Mouse (Mus musculus) midbrain, embryonic 15.5 days (tissue): ENCODE results near the gene Cnot4. TPM values are rescaled to one million over a fixed set of nuclear protein-coding genes. Genes with fewer than 3 reads are reported as not detected.

Source experiments
- ATAC-seq: fragments of 200-750 bp; cut with Nextera tagmentation; replicated peaks from 2 replicates; pipeline ENCODE4 v1.8.0; 2017; ENCODE audit warnings: moderate TSS enrichment
- H3K27ac ChIP-seq: fragments of 300-500 bp; sonication (generic); 2 replicates; pipeline ENCODE4 v1.5.1; 2015; ENCODE audit warnings: mild to moderate bottlenecking, inconsistent platforms
- H3K27me3 ChIP-seq: fragments of 300-500 bp; sonication (generic); replicated peaks from 2 replicates; pipeline ENCODE4 v1.6.1; 2015; ENCODE audit warnings: inconsistent platforms
- H3K36me3 ChIP-seq: fragments of 300-500 bp; sonication (generic); replicated peaks from 2 replicates; pipeline ENCODE4 v1.6.1; 2015; ENCODE audit warnings: inconsistent platforms
- H3K4me1 ChIP-seq: fragments of 300-500 bp; sonication (generic); 2 replicates; pipeline ENCODE4 v1.6.1; 2015; ENCODE audit warnings: inconsistent platforms
- H3K4me2 ChIP-seq: fragments of 300-500 bp; sonication (generic); 2 replicates; pipeline ENCODE4 v1.6.1; 2015; ENCODE audit warnings: inconsistent platforms, mild to moderate bottlenecking, moderate library complexity
- H3K4me3 ChIP-seq: fragments of 300-500 bp; sonication (generic); 2 replicates; pipeline ENCODE4 v1.5.1; 2015; ENCODE audit warnings: mild to moderate bottlenecking, inconsistent platforms
- H3K9ac ChIP-seq: fragments of 300-500 bp; sonication (generic); 2 replicates; pipeline ENCODE4 v1.6.1; 2015; ENCODE audit warnings: mild to moderate bottlenecking, inconsistent platforms
- H3K9me3 ChIP-seq: fragments of 300-500 bp; sonication (generic); 2 replicates; pipeline ENCODE4 v1.6.1; 2016; ENCODE audit warnings: inconsistent platforms
- WGBS: fragments of 180-500 bp; shearing (Covaris S2); methylation state at CpG from one replicate; pipeline ENCODE4 v1.1.7; 2015; ENCODE audit warnings: mixed read lengths; 5-methylcytosine and 5-hydroxymethylcytosine counted together
- polyA plus RNA-seq: library from polyadenylated mRNA; unstranded; fragments of >200 nt; fragmentation: Nextera tagmentation; extraction: Ambion mirVana; gene quantifications from 2 replicates; pipeline ENCODE4 v1.2.1, GENCODE M21; 2015

Gene Cnot4
- polyA plus RNA-seq, 1 experiment from 2014 or later = 34.7 TPM

- Histone ChIP-seq H3K4me1 (no peaks in the 10 kb centered on the region), H3K4me3 (no peak overlapping the region), H3K9me3 (no peaks in the 10 kb centered on the region), H3K27me3 (no peaks in the 10 kb centered on the region), H3K4me2 (no peak overlapping the region), H3K9ac (no peak overlapping the region), H3K36me3 (no peaks in the 10 kb centered on the region), H3K27ac (no peak overlapping the region)
- ATAC-seq = no peak
- 68% methylated on average over 9 of the region's 9 CpGs for whole genome bisulfite sequencing
Observed at GRCm38 (mm10) chr6:34980661-34981060, 152.9 kb downstream of the Cnot4 start.

- H3K9ac ChIP-seq = no peak overlapping the region
- H3K4me1 ChIP-seq = no peaks in the 10 kb centered on the region
- no peaks in the 10 kb centered on the region for H3K36me3 ChIP-seq
- H3K27ac ChIP-seq = no peak overlapping the region
- H3K4me3 ChIP-seq = no peak overlapping the region
- no peaks in the 10 kb centered on the region for H3K9me3 ChIP-seq
- no peak overlapping the region for H3K4me2 ChIP-seq
- ATAC-seq = no peak
- no peaks in the 10 kb centered on the region for H3K27me3 ChIP-seq
- WGBS = 89% methylated on average over 3 of the region's 3 CpGs
Observed at GRCm38 (mm10) chr6:34979291-34979690, 154.2 kb downstream of the Cnot4 start.

Other genes with a start within 250 kb of the Cnot4 start
- 15.5 and 16.1 TPM in 2 replicates for gene Wdr91, start 222.8 kb downstream of the Cnot4 start, polyA plus RNA-seq
- gene Stra8, start 213.6 kb downstream of the Cnot4 start, polyA plus RNA-seq = not detected in 2 replicates
- gene Slc23a4, start 145.3 kb downstream of the Cnot4 start, polyA plus RNA-seq = 0.79 and 1.2 TPM in 2 replicates
- 23.1 and 23.6 TPM in 2 replicates for gene Nup205, start 43.7 kb upstream of the Cnot4 start, polyA plus RNA-seq
- gene Slc13a4, start 174.4 kb upstream of the Cnot4 start, polyA plus RNA-seq = 11.2 and 11.6 TPM in 2 replicates
- 1.7 and 2.5 TPM in 2 replicates for gene Fam180a, start 192.4 kb upstream of the Cnot4 start, polyA plus RNA-seq